Comparison of ENCODE assay signal across 15 mouse cellular contexts in genomic region chr11:76484033-76484432, GRCm38 (mm10).
A peak's percentile ranks its signal among the peaks of the same experiment; 100 is the strongest.
DNase-seq lines count a peak whose midpoint lies in the region; ATAC-seq and TF ChIP-seq lines count a peak whose summit lies in the region.
"Had no signal": no experiment of that assay in that cellular context is flagged by ENCODE, and none has a peak within 500 bp of the region (broad histone marks: within the 10 kb centered on the region; RNA-seq: fewer than 3 reads in every experiment).

No protein-coding gene starts in this region.

- TF ChIP-seq EP300 in stomach, postnatal 0 days (optimal IDR thresholded peaks at IDR 0.05), result no peak

- H3K36me3 ChIP-seq in heart, embryonic 14.5 days (ENCODE audit: control insufficient read depth, insufficient read depth, low read length), result peaks cover 29% of the 10 kb centered on the region
- peaks cover 12% of the 10 kb centered on the region; the same call in 1 of the 2 replicates for H3K36me3 ChIP-seq in midbrain, embryonic 12.5 days
- H3K36me3 ChIP-seq in midbrain, embryonic 10.5 days, result peaks cover 25% of the 10 kb centered on the region
- peaks cover 36% of the 10 kb centered on the region for H3K36me3 ChIP-seq in intestine, embryonic 14.5 days (ENCODE audit: control insufficient read depth, insufficient read depth, low read length)
- peaks cover 8% of the 10 kb centered on the region for H3K36me3 ChIP-seq in stomach, postnatal 0 days (ENCODE audit: control insufficient read depth, insufficient read depth, low read length)

- ATAC-seq in heart, embryonic 14.5 days (ENCODE audit: insufficient number of reproducible peaks, insufficient read depth, low FRiP score, low read depth), result no peak
- ATAC-seq in midbrain, embryonic 12.5 days (ENCODE audit: low FRiP score, low read depth), result no peak
- no peak for ATAC-seq in intestine, embryonic 14.5 days (replicated peaks; ENCODE audit: low FRiP score, low TSS enrichment, low read depth)
- ATAC-seq in stomach, postnatal 0 days (ENCODE audit: low FRiP score, low TSS enrichment), result no peak
- ATAC-seq: forebrain, embryonic 14.5 days had no signal

- H3K9me3 ChIP-seq in heart, embryonic 14.5 days (ENCODE audit: control insufficient read depth, low read length), result no peaks in the 10 kb centered on the region
- no peaks in the 10 kb centered on the region for H3K9me3 ChIP-seq in midbrain, embryonic 12.5 days
- no peaks in the 10 kb centered on the region for H3K9me3 ChIP-seq in midbrain, embryonic 10.5 days (replicated peaks)
- no peaks in the 10 kb centered on the region for H3K9me3 ChIP-seq in intestine, embryonic 14.5 days (ENCODE audit: control insufficient read depth, low read length)
- H3K9me3 ChIP-seq in stomach, postnatal 0 days (ENCODE audit: control insufficient read depth, low read length), result no peaks in the 10 kb centered on the region
- H3K9me3 ChIP-seq: hindbrain, embryonic 10.5 days; megakaryocyte, embryonic 14.5 days had no signal

- peaks cover 26 to 41% of the 10 kb centered on the region in 2 experiments for H3K4me1 ChIP-seq in heart, embryonic 14.5 days (ENCODE audit: control insufficient read depth in 2 of 2, insufficient read depth in 2 of 2, low read length in 2 of 2)
- peaks cover 23% of the 10 kb centered on the region for H3K4me1 ChIP-seq in midbrain, embryonic 12.5 days
- H3K4me1 ChIP-seq in midbrain, embryonic 10.5 days, result peaks cover 42% of the 10 kb centered on the region
- H3K4me1 ChIP-seq in intestine, embryonic 14.5 days (replicated peaks; ENCODE audit: control insufficient read depth, insufficient read depth, low read length), result peaks cover 28% of the 10 kb centered on the region
- H3K4me1 ChIP-seq in stomach, postnatal 0 days (replicated peaks; ENCODE audit: control insufficient read depth, insufficient read depth), result 0 out of 2 replicates have a peak, but pooled peaks cover 3% of the 10 kb centered on the region

- H3K4me2 ChIP-seq in heart, embryonic 14.5 days (ENCODE audit: low read length), result no peak overlapping the region
- no peak overlapping the region for H3K4me2 ChIP-seq in midbrain, embryonic 12.5 days (replicated peaks)
- H3K4me2 ChIP-seq in intestine, embryonic 14.5 days (ENCODE audit: low read length), result no peak overlapping the region
- H3K4me2 ChIP-seq in stomach, postnatal 0 days (replicated peaks; ENCODE audit: low read depth), result no peak overlapping the region

- no peak overlapping the region for H3K4me3 ChIP-seq in heart, embryonic 14.5 days (ENCODE audit: control insufficient read depth in 1 of 2, insufficient read depth in 1 of 2, low read depth in 1 of 2, low read length in 2 of 2)
- no peak overlapping the region for H3K4me3 ChIP-seq in midbrain, embryonic 12.5 days
- no peak overlapping the region for H3K4me3 ChIP-seq in midbrain, embryonic 10.5 days
- H3K4me3 ChIP-seq in intestine, embryonic 14.5 days (ENCODE audit: low read depth, low read length), result no peak overlapping the region
- no peak overlapping the region for H3K4me3 ChIP-seq in stomach, postnatal 0 days (ENCODE audit: low read depth, low read length)
- H3K4me3 ChIP-seq: hindbrain, embryonic 10.5 days had no signal

- no peak for TF ChIP-seq CTCF in stomach, postnatal 0 days (IDR thresholded peaks at IDR 0.05; ENCODE audit: low read depth)

- no peak for DNase-seq in heart, postnatal 25 days (ENCODE audit: low spot score)
- DNase-seq in midbrain, embryonic 10.5 days (ENCODE audit: low spot score), result no peak
- DNase-seq in intestine, embryonic 14.5 days (ENCODE audit: low spot score), result no peak
- DNase-seq in stomach, postnatal 0 days (ENCODE audit: low spot score), result no peak
- DNase-seq in cerebellum, adult 8-10 months, result no peak
- DNase-seq in urinary bladder, postnatal 10 days (ENCODE audit: low spot score), result no peak
- DNase-seq: adrenal gland, postnatal 36 days; cerebellum, adult 2 months; kidney, adult 2 months; thymus, postnatal 25 days had no signal

- 25% methylated on average over 2 of the region's 2 CpGs for WGBS in heart, embryonic 14.5 days
- WGBS in midbrain, embryonic 12.5 days, result 83% methylated on average over 2 of the region's 2 CpGs
- WGBS in midbrain, embryonic 10.5 days, result 88% methylated on average over 2 of the region's 2 CpGs
- 64% methylated on average over 2 of the region's 2 CpGs for WGBS in intestine, embryonic 14.5 days
- WGBS in stomach, postnatal 0 days, result 62% methylated on average over 2 of the region's 2 CpGs

- peak overlapping the region in 1 of 2 experiments; percentile 73; a peak in 2 of 4 replicates for H3K27ac ChIP-seq in heart, embryonic 14.5 days (replicated peaks in 1 of 2; ENCODE audit: control insufficient read depth in 1 of 2, insufficient read depth in 1 of 2, low read depth in 2 of 2, low read length in 2 of 2)
- peak overlapping the region; percentile 42; the same call in 1 of the 2 replicates for H3K27ac ChIP-seq in midbrain, embryonic 12.5 days (replicated peaks)
- H3K27ac ChIP-seq in midbrain, embryonic 10.5 days (replicated peaks), result no peak overlapping the region
- H3K27ac ChIP-seq in intestine, embryonic 14.5 days (ENCODE audit: low read depth), result peak overlapping the region; percentile 89
- H3K27ac ChIP-seq in stomach, postnatal 0 days (replicated peaks), result peak overlapping the region; percentile 88
- H3K27ac ChIP-seq: hindbrain, embryonic 10.5 days had no signal

- no peaks in the 10 kb centered on the region for H3K27me3 ChIP-seq in heart, embryonic 14.5 days (ENCODE audit: control insufficient read depth, insufficient read depth, low read length)
- no peaks in the 10 kb centered on the region; the same call in 1 of the 2 replicates for H3K27me3 ChIP-seq in midbrain, embryonic 12.5 days
- no peaks in the 10 kb centered on the region for H3K27me3 ChIP-seq in midbrain, embryonic 10.5 days (ENCODE audit: low read depth, poor library complexity, severe bottlenecking)
- H3K27me3 ChIP-seq in intestine, embryonic 14.5 days (replicated peaks; ENCODE audit: control insufficient read depth, insufficient read depth, low read length), result no peaks in the 10 kb centered on the region
- H3K27me3 ChIP-seq in stomach, postnatal 0 days (ENCODE audit: control insufficient read depth, insufficient read depth, low read length), result no peaks in the 10 kb centered on the region

- H3K9ac ChIP-seq in heart, embryonic 14.5 days (ENCODE audit: low read length), result 0 out of 2 replicates have a peak overlapping the region, but pooled peaks have one; percentile 40
- no peak overlapping the region for H3K9ac ChIP-seq in midbrain, embryonic 12.5 days (replicated peaks)
- H3K9ac ChIP-seq in intestine, embryonic 14.5 days (ENCODE audit: low read length), result no peak overlapping the region
- H3K9ac ChIP-seq in stomach, postnatal 0 days (ENCODE audit: low read length), result no peak overlapping the region

- intact Hi-C loops in heart, postnatal 25 days (cut with DNase I), result no loop called here
